ENCODE assay signal across 9 mouse cellular contexts in the genomic region with DNA sequence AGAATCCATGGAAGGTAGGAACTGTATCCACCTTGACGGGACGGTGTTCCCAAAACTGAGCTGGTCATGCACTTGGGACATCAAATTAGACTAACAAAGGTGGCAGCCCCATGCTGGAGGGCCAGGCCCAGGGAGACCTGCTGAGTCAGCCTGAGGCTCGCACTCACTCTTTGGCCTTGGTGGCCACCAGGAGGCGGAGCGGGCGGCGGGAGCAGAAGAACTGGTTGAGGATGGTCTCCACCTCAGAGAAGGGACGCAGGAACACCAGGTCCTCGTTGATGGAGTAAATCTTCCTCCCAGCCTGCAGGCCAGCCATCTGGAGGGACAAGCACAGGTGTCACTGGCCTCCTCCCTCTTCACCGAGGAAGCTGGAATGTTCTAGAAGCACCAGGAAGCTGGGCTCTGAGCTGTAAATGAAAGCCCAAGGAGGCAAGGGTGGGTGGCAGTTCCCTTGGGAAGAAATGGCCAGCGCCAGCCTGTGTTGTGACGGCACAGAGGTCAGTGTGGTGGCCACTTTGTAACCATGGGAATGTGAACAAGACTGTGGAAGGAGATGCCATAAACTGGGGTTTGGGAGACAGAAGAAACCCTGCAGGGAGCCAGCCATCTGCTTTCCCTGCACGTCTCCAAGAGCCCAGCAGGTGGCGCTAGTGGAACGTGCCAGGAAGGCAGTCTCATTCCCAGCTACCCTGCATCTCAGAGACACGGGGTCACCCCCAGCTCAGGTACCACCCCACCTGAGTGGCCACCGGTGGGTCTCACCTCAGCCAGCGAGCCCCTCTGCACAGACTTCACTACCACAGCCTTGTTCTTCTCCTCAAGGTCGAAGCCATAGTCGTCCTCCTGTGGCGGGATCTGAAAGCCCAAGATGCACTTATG.
DNase-seq lines count a peak whose midpoint lies in the region; ATAC-seq and TF ChIP-seq lines count a peak whose summit lies in the region.
"Had no signal": no experiment of that assay in that cellular context is flagged by ENCODE, and none has a peak within 500 bp of the region (broad histone marks: within the 10 kb centered on the region; RNA-seq: fewer than 3 reads in every experiment).

No protein-coding gene starts in this region.

- H3K27me3 ChIP-seq in liver, postnatal 0 days (ENCODE audit: insufficient read depth, low read length) = no peaks in the 10 kb centered on the region
- H3K27me3 ChIP-seq in neural tube, embryonic 15.5 days (replicated peaks) = no peaks in the 10 kb centered on the region
- H3K27me3 ChIP-seq: embryonic facial prominence, embryonic 15.5 days had no signal

- no peak overlapping the region for H3K9ac ChIP-seq in liver, postnatal 0 days (replicated peaks)
- no peak overlapping the region for H3K9ac ChIP-seq in neural tube, embryonic 15.5 days (replicated peaks)
- H3K9ac ChIP-seq: embryonic facial prominence, embryonic 15.5 days had no signal

- no peak overlapping the region for H3K27ac ChIP-seq in liver, postnatal 0 days (ENCODE audit: low read depth)
- no peak overlapping the region for H3K27ac ChIP-seq in neural tube, embryonic 15.5 days (replicated peaks)
- H3K27ac ChIP-seq: embryonic facial prominence, embryonic 15.5 days had no signal

- H3K4me3 ChIP-seq in liver, postnatal 0 days (ENCODE audit: low read depth, low read length) = no peak overlapping the region
- no peak overlapping the region for H3K4me3 ChIP-seq in neural tube, embryonic 15.5 days (replicated peaks)
- H3K4me3 ChIP-seq: embryonic facial prominence, embryonic 15.5 days had no signal

- no peak for TF ChIP-seq EP300 in liver, postnatal 0 days (IDR thresholded peaks at IDR 0.05; ENCODE audit: low read depth)

- peak; percentile 53; the same call in 1 of the 2 replicates for ATAC-seq in liver, postnatal 0 days
- peak; percentile 59; the same call in 1 of the 2 replicates for ATAC-seq in neural tube, embryonic 15.5 days (ENCODE audit: low FRiP score)

- peaks cover 16% of the 10 kb centered on the region for H3K36me3 ChIP-seq in liver, postnatal 0 days (replicated peaks; ENCODE audit: insufficient read depth, low read length)
- H3K36me3 ChIP-seq in neural tube, embryonic 15.5 days = 0 out of 2 replicates have a peak, but pooled peaks cover 3% of the 10 kb centered on the region

- no peaks in the 10 kb centered on the region for H3K9me3 ChIP-seq in liver, postnatal 0 days (ENCODE audit: low read length)
- no peaks in the 10 kb centered on the region for H3K9me3 ChIP-seq in neural tube, embryonic 15.5 days (replicated peaks)
- H3K9me3 ChIP-seq: embryonic facial prominence, embryonic 15.5 days had no signal

- H3K4me1 ChIP-seq in liver, postnatal 0 days (ENCODE audit: insufficient read depth) = no peaks in the 10 kb centered on the region
- peaks cover 6% of the 10 kb centered on the region for H3K4me1 ChIP-seq in neural tube, embryonic 15.5 days

- peak; percentile 59 for DNase-seq in A20 (ENCODE audit: low read depth, low spot score)
- peak; percentile 85 for DNase-seq in adrenal gland, postnatal 10 days
- peak; percentile 78 for DNase-seq in embryo, embryonic 9.5 days (ENCODE audit: extremely low spot score)
- peak; percentile 46 to 65 for DNase-seq in heart, adult 9 months (ENCODE audit: low spot score in 2 of 2)
- DNase-seq in kidney, postnatal 14 days = peak; percentile 76
- DNase-seq in liver, postnatal 0 days = peak; percentile 82
- peak; percentile 89 for DNase-seq in testis, postnatal 10 days (ENCODE audit: low spot score)

- TF ChIP-seq CTCF in liver, postnatal 0 days (IDR thresholded peaks at IDR 0.05; ENCODE audit: low read depth) = peak; percentile 99

- 50% methylated on average over 21 of the region's 21 CpGs for WGBS in liver, postnatal 0 days (ENCODE audit: insufficient replicate concordance)
- WGBS in neural tube, embryonic 15.5 days = 42% methylated on average over 21 of the region's 21 CpGs

- H3K4me2 ChIP-seq in liver, postnatal 0 days (ENCODE audit: low read depth, low read length) = no peak overlapping the region
- H3K4me2 ChIP-seq in neural tube, embryonic 15.5 days = no peak overlapping the region
- H3K4me2 ChIP-seq: embryonic facial prominence, embryonic 15.5 days had no signal
